Mouse (Mus musculus): ENCODE measurements at regions not wholly inside any gene's neighbourhood (a gene's known extent, or its start where the extent isn't known, plus 50 kb on each side); places are given as distances from the start of the nearest gene placed in this dataset.
A peak's percentile ranks its signal among the peaks of the same experiment; 100 is the strongest.
"Not testable (repeated sequence)": the region's sequence is repeated elsewhere in the genome, so short reads cannot be mapped to it uniquely, and the experiment has no call there.

GRCm38 (mm10) chr15:93189266-93189855 is 85.6 kb downstream of the Gxylt1 start:
- no peak for DNase-seq

GRCm38 (mm10) chr15:93176221-93176620 is 98.8 kb downstream of the Gxylt1 start:
- no peak for DNase-seq

GRCm38 (mm10) chr15:93168784-93169183 is 106.2 kb downstream of the Gxylt1 start:
- peak in 1 of 2 experiments; percentile 10 for DNase-seq

- DNase-seq: no peak
Measured at GRCm38 (mm10) chr15:93167451-93167850, 107.5 kb downstream of the Gxylt1 start.

GRCm38 (mm10) chr15:93161924-93162910 is 112.8 kb downstream of the Gxylt1 start:
- DNase-seq: no peak

GRCm38 (mm10) chr15:93161329-93161728 is 113.7 kb downstream of the Gxylt1 start:
- DNase-seq: no peak

GRCm38 (mm10) chr15:93155756-93156155 is 119.2 kb downstream of the Gxylt1 start:
- DNase-seq: no peak

GRCm38 (mm10) chr15:93154022-93154421 is 121.0 kb downstream of the Gxylt1 start:
- no peak for DNase-seq

DNA sequence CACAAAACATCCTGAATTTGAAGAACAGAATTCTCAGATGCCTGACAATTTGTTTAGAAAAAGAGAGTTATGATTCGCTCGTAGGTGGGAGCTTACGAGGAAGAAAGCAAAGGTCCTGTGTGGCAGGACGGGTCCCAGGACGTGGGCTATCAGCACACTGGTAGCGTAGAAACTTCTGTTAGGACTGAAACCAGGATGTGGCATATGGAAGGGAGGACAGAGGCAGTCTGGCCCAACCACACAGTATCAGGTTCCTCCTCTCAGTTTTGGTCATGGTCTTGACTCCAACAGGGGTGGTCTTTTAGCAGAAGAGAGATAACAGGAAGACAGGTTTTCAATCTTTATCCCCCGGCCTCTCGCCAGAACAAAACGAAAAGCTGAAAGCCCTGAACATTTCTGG is 130.1 kb downstream of the Gxylt1 start:
- no peak for DNase-seq

- no peak for DNase-seq
Measured at GRCm38 (mm10) chr15:93144264-93144663, 130.7 kb downstream of the Gxylt1 start.

GRCm38 (mm10) chr15:93133379-93133778 is 141.6 kb downstream of the Gxylt1 start:
- DNase-seq: no peak

GRCm38 (mm10) chr15:93131056-93131455 is 143.9 kb downstream of the Gxylt1 start:
- DNase-seq: no peak

DNA sequence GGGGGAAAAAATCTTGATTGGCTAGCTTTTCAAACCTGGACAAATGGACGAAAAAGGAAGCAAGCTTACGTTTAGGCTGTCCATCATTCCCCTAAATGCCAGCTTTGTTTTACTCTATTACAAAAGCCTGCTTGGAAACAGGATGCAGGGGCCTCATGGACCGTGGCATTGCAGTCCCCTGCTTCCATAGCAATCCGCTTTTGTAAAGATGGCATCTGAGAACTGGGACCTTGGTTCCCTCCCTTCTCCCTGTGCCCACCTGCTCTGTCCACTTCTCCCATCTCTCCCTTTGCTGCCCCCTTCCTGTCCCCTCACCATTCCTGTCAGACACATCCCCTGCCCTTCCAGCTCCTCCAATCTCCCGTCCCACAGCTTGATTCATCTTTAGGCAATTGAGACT is 149.7 kb downstream of the Gxylt1 start:
- DNase-seq: no peak

DNA sequence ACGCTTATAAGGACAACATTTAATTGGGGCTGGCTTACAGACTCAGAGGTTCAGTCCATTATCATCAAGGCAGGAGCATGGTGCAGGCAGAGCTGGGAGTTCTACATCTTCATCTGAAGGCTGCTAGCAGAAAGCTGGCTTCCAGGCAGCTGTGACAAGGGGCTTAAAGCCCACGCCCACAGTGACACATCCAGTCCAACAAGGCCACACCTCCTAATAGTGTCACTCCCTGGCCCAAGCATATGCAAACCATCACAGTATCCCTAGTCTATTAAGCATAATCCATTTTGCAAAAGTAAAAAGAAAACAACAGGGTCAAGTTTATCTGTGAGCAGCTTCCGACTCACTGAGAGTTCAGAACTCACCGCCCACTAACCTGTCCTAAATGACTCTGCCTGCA is 153.8 kb downstream of the Gxylt1 start:
- DNase-seq: no peak

- DNase-seq: not testable (repeated sequence)
Measured at GRCm38 (mm10) chr15:93117806-93118205, 157.2 kb downstream of the Gxylt1 start.

GRCm38 (mm10) chr15:93115674-93116102 is 159.3 kb downstream of the Gxylt1 start:
- no peak for DNase-seq

- no peak for DNase-seq
Measured at GRCm38 (mm10) chr15:93104936-93105335, 170.0 kb downstream of the Gxylt1 start.

DNA sequence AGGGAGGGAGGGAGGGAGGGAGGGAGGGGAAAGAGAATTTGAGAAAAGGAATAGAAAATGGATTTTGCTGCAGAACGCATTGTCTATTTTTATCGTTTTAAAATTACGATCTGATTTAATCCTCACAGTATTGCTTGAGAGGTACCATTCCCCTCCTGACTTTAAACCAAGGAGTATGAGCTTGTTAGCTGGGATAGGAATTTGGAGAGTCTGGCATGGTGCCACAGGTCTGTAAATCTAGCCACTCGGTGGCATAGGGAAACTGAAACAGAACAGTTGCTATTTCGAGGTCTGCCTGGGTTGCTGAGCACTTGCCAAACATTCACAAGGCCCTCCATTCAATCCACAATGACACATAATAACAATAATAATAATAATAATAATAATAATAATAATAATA is 171.6 kb downstream of the Gxylt1 start:
- peak in 1 of 2 experiments; percentile 8 for DNase-seq

DNA sequence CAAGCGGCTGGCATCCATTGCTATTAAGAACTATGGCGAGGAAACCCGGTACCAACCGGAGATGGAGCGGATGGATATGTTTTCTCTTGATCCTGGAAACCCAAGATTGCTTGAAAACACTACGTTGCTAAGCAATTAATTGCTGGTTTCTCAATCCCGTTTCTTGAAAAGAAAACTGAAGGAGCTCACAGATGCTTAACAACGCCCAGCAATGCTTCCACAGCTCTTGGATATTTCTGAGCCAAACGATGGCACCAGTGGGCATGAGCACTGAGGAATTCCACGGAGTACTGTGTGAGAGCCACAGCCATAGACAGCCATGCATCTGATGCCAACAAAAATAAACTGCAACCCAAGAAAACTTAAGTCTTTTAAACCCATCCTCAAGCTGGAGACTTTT is 173.1 kb downstream of the Gxylt1 start:
- DNase-seq: no peak

GRCm38 (mm10) chr15:93100837-93101236 is 174.1 kb downstream of the Gxylt1 start:
- no peak for DNase-seq

DNA sequence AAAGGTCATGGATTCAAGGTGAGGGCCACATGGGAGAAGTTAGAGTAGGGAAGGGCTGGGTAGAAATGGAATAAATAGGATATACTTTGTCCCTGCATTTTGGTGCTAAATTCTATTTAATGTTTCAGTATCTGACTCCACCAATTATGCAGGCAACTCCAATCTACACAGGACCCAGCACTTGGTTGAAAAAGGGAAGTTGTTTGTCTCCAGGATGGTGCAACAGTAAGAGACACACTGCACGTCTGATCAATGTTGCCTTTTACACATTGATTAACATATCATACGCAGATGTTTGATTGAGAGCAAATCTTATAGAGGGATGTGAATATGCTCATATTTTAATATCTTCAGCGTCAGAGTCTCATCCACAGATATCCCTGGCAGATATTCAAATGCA is 175.1 kb downstream of the Gxylt1 start:
- no peak for DNase-seq

DNA sequence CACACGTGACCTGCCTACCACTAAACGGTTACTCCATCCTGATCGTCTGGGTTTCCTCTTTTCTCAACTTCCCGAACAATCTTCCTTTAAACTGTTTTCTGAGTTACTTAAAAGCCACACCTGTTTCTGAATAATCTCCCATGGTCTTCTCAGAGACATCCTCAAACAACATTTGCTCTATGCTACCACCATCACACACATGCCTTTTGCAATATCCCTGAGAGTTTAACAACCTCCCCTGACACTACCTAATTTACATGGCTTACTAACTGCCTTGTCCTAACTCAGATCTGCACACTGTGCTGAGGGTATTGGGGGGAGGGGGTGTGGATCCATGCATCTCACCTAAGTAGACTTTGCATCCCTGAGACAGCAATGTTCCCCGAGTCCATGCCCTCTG is 178.6 kb downstream of the Gxylt1 start:
- DNase-seq: no peak

GRCm38 (mm10) chr15:93095224-93095623 is 179.8 kb downstream of the Gxylt1 start:
- DNase-seq: no peak

All from kidney, postnatal 25 days (tissue).